Mouse (Mus musculus) spleen, postnatal 0 days (tissue): ENCODE results near the gene Cacna2d2. TPM values are rescaled to one million over a fixed set of nuclear protein-coding genes. Genes with fewer than 3 reads are reported as not detected.

Experiments
- polyA plus RNA-seq: library from polyadenylated mRNA; unstranded; fragments of >200 nt; fragmentation: Nextera tagmentation; extraction: Ambion mirVana; gene quantifications from 2 replicates; pipeline ENCODE4 v1.2.1, GENCODE M21; 2015

Cacna2d2 gene
- polyA plus RNA-seq: 0.20 and 0.23 TPM in 2 replicates

GRCm38 (mm10) chr9:107399491-107399971 is at the start of gene Cacna2d2:
Gene Cacna2d2, plus strand, starts transcription at chr9:107399612.

GRCm38 (mm10) chr9:107533791-107534407 is 134.5 kb downstream of the Cacna2d2 start, which contains the start of gene Tmem115:
Gene Tmem115, plus strand, starts transcription at chr9:107533945.

GRCm38 (mm10) chr9:107541474-107542351 is 142.3 kb downstream of the Cacna2d2 start, which contains the start of the genes Cyb561d2 and Nprl2:
Gene Cyb561d2, minus strand, starts transcription at chr9:107542193.
Gene Nprl2, plus strand, starts transcription at chr9:107542226.

GRCm38 (mm10) chr9:107547026-107547425 is 147.6 kb downstream of the Cacna2d2 start, which contains the start of gene Zmynd10:
Gene Zmynd10, plus strand, starts transcription at chr9:107547298.

GRCm38 (mm10) chr9:107551117-107551889 is 151.9 kb downstream of the Cacna2d2 start, which contains the start of gene Rassf1:
Gene Rassf1, plus strand, starts transcription at chr9:107551555.

GRCm38 (mm10) chr9:107563029-107563581 is 163.7 kb downstream of the Cacna2d2 start, which contains the start of gene Tusc2:
Gene Tusc2, plus strand, starts transcription at chr9:107563255.

GRCm38 (mm10) chr9:107567702-107568319 is 168.4 kb downstream of the Cacna2d2 start, which contains the start of gene Hyal2:
Gene Hyal2, plus strand, starts transcription at chr9:107567945.

GRCm38 (mm10) chr9:107576357-107577107 is 177.1 kb downstream of the Cacna2d2 start, which contains the start of gene Hyal1:
Gene Hyal1, plus strand, starts transcription at chr9:107576927.

GRCm38 (mm10) chr9:107578587-107578986 is 179.2 kb downstream of the Cacna2d2 start, which contains the start of gene Naa80:
Gene Naa80, plus strand, starts transcription at chr9:107578887.

Other genes with a start within 250 kb of the Cacna2d2 start
- 0.22 TPM in 1 of 2 replicates, not detected in the other for gene Dock3, start 167.7 kb upstream of the Cacna2d2 start, polyA plus RNA-seq
- 16.2 and 20.7 TPM in 2 replicates for gene Mapkapk3, start 109.7 kb upstream of the Cacna2d2 start, polyA plus RNA-seq
- gene Cish, start 103.6 kb upstream of the Cacna2d2 start, polyA plus RNA-seq: 6.8 and 8.7 TPM in 2 replicates
- gene Hemk1, start 61.3 kb upstream of the Cacna2d2 start, polyA plus RNA-seq: 3.8 and 3.9 TPM in 2 replicates
- 0.28 TPM in 1 of 2 replicates, not detected in the other for gene 6430571L13Rik, start 59.0 kb upstream of the Cacna2d2 start, polyA plus RNA-seq
- gene Tmem115, start 134.3 kb downstream of the Cacna2d2 start, polyA plus RNA-seq: 18.2 and 21.5 TPM in 2 replicates
- 14.9 and 16.8 TPM in 2 replicates for gene Cyb561d2, start 142.6 kb downstream of the Cacna2d2 start, polyA plus RNA-seq
- gene Nprl2, start 142.6 kb downstream of the Cacna2d2 start, polyA plus RNA-seq: 12.4 and 12.5 TPM in 2 replicates
- not detected in 2 replicates for gene Zmynd10, start 147.7 kb downstream of the Cacna2d2 start, polyA plus RNA-seq
- 32.9 and 34.1 TPM in 2 replicates for gene Rassf1, start 151.9 kb downstream of the Cacna2d2 start, polyA plus RNA-seq
- gene Tusc2, start 163.6 kb downstream of the Cacna2d2 start, polyA plus RNA-seq: 38.6 and 39.5 TPM in 2 replicates
- 28.4 and 28.8 TPM in 2 replicates for gene Hyal2, start 168.3 kb downstream of the Cacna2d2 start, polyA plus RNA-seq
- 6.8 and 6.9 TPM in 2 replicates for gene Hyal1, start 177.3 kb downstream of the Cacna2d2 start, polyA plus RNA-seq
- gene Naa80, start 179.3 kb downstream of the Cacna2d2 start, polyA plus RNA-seq: 18.5 and 20.0 TPM in 2 replicates
- gene Hyal3, start 181.2 kb downstream of the Cacna2d2 start, polyA plus RNA-seq: 1.8 and 2.4 TPM in 2 replicates
- gene Ifrd2, start 188.0 kb downstream of the Cacna2d2 start, polyA plus RNA-seq: 146 and 158 TPM in 2 replicates
- gene Sema3b, start 209.6 kb downstream of the Cacna2d2 start, polyA plus RNA-seq: 1.2 TPM in 2 replicates
- 287 and 324 TPM in 2 replicates for gene Gnai2, start 235.8 kb downstream of the Cacna2d2 start, polyA plus RNA-seq